Mouse (Mus musculus) gastrocnemius, postnatal 10 days (tissue): ENCODE results near the gene Tdgf1. TPM values are rescaled to one million over a fixed set of nuclear protein-coding genes. Genes with fewer than 3 reads are reported as not detected.

Experiments used
- DNase-seq: peaks from one replicate; pipeline ENCODE4 v3.0.0; 2021; ENCODE audit warnings: mixed read lengths
- microRNA-seq, 2 experiments: library from miRNA; unstranded; fragments of <30 nt; microRNA quantifications; one replicate each; pipeline ENCODE4 v1.2.0; 2021
- total RNA-seq, 2 experiments: library from RNA; stranded (reverse); gene quantifications; 2 replicates each; pipeline ENCODE4 v1.2.3; 2021

Tdgf1 gene
- total RNA-seq, 2 experiments from 2014 or later: not detected

DNA sequence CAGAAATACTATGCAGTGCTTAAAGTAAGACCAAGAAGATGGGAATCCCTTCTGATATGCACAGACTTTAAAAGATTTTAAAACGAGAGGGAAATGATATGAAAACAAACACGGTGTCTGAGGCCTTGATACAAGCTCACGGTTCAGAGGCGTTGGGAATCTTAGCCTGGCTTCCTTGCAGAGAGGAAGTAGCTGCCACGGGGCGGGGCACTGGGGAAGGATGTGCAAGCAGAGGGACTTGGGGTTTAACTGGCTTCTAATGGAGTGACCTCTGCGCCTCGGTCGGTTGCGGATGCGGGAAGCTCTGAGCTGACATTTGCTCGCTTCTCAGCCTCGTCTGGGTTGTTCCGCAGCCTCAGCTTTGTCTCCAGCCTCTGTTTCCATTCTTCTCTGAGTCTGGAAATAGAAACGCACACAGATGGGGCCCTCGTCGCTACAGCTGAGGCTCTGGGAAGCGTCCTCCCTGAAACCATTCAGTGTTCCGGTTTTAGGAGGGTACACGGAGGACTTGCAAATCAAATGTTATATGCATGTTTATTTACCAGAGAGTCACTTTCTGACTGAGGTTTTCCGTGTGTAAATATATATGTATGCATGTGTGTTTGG lies 31.2 kb downstream of the Tdgf1 start:
- DNase-seq: no peak

DNA sequence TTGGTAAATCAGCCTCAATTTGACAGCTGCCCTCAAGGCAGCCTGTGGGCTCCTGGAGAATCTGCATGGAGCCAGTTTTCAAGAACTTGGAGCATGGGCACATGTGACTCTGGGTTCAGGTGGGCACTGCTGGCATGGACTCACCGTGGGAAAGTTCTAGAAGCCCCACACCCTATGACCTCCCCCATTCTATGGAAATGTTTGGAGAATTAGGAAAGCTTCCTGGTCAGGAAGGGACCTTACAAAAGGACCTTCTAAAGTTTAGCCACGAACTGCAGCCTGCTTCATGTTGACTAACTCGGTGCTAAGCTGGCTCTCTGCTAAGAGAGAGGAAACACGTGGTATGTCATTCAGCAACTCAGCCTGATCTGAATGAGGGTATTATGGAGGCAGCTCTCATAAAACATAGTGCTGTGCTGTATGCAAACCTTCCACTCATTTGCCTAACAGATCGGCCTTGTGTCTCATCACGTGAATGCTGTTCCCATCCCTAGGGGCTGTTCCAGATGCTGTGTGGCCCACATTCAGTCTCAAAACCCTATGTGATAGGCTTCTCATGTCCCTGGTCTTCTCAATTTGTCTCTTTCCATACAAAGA lies 36.5 kb downstream of the Tdgf1 start:
- DNase-seq: no peak

DNA sequence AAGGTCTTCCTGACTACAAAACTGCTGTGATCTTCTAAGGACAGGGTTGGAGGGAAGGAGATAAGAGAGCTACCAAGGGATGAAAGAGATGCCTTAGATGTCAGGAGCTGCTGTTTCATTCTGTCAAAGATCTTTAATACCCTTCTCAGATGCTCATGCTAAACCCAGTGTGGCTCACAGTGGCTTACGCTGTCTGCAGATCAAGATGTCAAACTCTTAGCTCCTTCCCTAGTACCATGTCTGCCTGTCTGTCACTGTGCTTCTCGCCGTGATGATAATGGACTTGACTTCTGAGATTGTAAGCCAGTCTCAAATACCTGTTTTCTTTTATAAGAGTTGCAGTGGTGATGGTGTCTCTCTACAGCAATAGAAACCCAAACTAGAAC lies 37.3 kb downstream of the Tdgf1 start:
- DNase-seq: no peak

DNA sequence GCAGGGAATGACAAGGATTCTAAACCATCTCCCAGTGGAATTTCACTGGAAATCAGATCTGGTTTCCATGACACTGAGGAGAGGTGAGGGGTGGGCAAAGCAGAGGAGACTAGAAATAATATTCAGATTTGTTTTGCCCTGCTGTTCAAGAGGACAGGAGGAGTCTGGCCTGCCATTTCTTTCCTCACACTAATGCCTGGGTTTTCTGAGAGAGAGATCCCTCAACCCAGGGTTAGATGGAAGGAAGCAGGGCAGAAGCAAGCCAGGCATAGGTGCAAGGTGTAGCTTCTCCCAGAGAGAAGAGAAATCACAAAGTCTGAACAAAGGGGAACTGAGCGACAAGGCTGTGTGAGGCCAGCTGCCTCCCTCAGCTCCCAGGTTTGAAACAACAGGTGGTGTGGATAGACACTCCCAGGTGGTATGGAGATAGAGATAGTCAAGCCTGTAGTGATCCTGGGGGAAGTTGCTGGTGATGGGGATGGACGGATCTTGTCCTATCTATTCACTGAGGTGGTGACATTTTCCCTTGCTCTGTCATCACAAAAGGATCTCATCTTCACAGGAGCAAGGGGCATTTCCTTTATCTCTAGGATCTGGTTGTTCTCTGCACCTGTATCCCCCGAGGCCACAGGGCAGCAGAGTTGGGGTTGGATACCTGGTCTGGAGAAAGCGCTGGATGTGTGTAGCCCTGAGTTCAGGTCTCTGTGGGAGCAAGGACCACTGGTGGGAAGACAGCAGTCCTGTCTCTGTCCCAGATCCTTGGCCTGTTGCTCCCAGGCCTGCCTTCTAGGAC lies 37.9 kb downstream of the Tdgf1 start:
- no peak for DNase-seq

DNA sequence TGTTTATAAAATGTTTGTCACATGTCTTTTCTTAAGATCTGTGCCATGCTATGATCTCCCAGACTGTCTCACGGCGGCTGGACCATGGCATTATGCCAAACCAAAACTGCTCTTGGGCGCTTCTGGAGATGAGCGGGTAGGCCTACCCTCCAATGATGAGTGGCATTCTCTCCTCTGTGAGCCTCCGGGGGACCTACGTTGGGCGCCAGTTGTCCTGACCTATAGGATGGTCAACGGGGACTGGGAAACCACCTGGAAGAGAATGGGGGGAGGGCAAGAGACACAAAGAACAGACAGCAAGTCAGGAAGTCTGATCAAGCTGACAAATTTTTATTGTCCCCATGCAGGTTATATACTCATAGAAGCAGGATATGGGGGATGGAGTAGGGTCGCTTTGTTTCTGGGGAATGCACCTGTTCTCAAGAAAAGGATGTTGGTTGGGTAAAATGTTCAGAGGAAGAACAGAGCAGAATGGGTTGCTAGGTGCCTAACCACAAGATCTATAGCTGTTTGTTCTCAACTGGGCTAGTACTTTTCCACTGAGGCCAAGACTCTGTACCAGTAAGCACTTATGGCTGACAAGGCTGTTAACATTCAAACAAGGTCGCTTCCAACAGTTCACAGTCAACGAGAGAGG lies 38.6 kb downstream of the Tdgf1 start:
- DNase-seq: no peak

DNA sequence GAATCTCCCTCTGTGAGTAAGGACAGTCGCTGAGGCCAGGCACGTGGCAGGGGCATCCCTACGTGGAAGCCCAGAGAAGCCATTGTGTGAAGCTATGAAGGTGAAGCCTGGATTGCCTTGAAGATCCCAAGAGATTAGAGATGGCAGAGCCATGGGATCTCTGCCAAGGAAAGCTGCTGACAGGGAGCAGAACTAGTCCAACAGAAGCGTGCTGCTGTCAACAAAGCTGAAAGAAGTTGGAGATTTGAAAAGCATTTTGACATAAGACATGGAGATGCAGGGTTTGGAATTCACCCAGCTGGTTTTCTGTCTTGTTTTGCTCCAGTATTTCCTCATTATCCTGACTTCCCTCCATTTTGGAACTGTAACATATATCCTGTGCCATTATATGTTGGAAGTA lies 43.7 kb downstream of the Tdgf1 start:
- no peak for DNase-seq

DNA sequence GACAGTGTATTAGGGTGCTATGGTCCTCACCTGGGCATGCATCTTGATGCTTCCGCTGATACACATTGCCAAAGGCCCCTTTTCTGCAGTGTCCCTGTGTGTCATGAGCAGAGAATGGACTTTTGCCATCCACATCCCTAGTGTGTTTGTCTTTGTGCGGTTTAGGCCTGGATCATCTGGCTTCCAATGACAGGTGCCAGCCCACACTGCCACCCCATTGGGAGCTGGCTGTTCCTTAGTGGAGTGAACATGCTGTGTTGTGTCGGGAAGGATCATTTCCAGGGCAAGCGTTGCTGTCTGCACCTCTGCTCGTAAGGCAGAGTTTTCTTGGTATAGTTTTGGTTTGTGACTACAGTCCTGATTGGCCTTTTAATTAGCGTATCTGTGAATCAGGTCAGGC lies 44.8 kb downstream of the Tdgf1 start:
- DNase-seq: no peak

DNA sequence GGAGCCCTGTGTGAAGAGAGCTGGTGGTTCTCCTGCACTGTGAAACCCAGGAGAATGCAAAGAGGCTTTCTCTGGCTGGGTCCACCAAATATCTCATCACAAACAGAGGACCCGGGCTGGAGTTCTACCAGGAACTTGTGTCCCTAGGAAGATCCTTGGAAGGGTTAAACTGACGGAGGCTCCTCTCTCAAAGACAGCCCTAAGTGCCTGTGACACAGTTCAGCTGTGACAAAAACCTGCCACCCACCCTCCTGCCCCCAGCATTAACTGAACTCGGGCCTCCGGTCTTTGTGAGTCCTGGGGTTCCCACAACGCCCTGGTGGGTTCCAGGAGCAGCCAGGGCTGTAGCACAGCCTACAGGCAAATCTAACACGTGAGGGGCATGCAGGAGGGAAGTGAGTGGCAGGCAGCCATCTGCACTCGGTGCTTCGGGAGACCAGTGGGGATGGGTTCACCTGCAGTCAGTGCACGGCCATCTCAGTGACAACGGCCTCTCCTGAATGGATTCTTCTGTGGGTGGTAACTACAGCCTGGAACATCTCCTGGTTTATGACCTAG lies 46.4 kb downstream of the Tdgf1 start:
- DNase-seq: no peak

DNA sequence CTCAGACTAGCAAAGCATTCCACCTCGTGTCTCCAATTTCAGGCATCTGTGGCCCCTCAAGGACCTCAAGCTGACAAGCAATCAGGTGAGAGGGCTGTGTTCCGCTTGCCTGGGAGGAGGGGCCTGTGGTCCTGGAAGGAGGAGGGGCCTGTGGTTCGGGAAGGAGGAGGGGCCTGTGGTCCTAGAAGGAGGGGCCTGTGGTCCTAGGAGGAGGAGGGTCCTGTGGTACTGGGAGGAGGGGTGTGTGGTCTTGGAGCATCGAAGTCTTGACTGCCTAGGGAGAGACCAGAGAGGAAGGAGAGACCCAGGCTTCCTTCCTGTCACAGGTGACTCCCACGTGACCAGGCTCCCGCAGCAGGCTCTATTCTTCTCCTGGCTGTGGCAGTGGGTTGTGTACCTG lies 49.4 kb downstream of the Tdgf1 start:
- DNase-seq: no peak

DNA sequence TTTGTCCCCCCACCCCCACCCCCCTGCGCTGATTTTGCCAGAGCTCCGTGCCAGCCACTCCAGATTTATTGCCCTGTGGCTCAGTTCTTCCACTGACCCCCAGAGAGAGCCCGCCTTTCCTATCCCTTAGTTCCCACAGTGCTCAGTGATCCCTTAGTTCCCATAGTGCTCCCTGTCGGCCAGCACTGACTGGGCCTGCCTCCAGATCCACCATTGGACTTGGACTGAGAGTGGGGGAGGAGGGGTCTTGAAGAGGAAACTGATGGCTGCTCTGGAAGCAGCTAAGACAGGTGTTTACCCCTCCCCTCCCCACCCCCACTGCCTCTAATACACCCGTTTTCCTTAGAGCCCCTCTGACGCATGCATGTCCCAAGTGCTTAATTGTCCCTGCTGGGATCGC lies 50.0 kb downstream of the Tdgf1 start:
- DNase-seq: no peak

DNA sequence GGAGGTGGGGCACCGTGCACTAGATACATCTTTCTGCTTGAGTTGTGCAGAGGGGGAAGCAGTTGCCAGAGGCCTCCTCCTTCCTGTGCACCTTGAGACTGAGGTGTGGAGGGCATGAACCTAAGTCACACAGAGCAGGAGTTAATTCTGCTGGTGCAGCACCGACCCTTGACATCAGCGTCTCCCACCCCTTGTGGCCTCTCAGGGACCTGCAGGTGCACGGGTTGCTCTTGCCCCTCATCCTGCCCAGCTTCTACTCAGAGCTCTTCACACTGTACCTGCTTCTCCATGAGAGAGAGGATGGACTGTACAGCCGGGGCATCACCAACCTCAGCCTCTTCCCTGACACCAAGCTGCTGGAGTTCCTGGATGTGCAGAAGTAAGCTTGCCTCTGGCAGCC lies 50.5 kb downstream of the Tdgf1 start:
- DNase-seq: no peak

DNA sequence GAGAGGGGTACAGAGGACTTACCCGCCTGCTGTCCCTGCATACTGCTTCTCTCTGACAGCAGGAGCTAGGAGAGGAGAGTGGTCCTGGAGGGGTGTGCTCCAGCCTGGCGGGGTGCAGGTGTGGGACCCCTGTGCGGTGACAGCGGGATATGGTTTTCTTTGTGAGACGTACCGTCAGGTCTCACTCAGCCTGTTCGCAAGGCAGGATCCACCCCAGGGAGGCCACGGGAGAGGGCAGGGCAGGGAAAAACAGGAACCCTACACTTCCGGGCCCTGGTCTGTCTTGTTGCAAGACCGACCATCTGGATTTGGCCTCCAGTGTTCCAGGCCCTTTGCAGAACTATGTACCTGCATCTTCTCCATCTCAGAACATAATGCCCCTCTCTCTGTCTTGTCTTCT lies 52.5 kb downstream of the Tdgf1 start:
- no peak for DNase-seq

DNA sequence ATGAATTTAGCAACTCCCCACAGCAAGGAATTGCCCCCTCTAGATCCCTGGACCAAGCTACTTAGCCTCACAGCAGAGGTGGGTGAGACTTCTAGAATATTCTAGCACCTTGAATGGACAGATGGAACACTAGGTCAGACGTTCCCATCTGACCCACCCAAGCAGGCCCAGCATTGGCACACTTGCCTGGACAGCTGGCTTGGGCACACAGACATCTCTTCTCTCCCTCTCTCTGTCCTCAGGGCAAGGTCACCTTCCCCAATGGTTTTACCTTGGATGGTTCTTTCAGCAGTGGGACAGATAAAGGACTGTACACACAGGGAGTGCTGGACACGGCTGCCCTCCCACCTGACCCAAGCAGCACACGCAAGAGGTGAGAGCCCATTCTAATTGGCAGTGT lies 53.4 kb downstream of the Tdgf1 start:
- DNase-seq: no peak

DNA sequence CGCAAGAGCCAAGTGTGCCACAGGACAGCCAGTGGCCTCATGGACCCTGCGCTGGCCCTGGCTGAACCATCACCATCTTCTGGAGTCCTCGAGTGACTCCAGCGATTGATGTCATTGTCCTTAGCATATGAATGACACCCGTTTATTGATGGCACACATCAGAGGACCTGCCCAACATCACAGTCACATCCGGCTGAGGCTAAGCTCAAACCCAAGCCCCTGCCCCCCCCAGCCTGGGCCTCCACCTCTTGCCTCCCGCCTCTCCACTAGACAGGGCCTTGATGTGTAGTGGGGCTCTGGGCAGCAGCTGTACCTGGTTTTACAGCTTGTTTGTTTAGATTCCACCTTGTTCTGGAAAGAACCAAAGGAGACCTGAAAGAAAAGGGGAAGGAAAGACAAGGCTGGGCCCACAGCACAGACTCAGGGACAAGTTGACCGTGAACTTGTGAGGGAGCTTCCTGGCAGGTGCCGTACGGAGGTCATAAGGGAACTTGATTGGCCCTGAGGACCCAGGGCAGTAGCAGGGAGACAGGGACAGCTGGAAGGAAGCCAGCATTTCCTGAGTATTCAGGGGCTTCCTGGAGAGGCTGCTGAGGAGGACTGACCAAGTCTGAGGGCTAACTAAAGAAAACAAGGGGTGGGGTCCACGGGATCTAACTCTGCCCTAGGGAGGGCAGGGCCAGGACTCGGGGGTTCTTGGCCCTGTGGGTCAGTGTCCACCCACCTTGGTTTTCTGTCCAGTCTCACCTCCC lies 54.7 kb downstream of the Tdgf1 start:
- no peak for DNase-seq

DNA sequence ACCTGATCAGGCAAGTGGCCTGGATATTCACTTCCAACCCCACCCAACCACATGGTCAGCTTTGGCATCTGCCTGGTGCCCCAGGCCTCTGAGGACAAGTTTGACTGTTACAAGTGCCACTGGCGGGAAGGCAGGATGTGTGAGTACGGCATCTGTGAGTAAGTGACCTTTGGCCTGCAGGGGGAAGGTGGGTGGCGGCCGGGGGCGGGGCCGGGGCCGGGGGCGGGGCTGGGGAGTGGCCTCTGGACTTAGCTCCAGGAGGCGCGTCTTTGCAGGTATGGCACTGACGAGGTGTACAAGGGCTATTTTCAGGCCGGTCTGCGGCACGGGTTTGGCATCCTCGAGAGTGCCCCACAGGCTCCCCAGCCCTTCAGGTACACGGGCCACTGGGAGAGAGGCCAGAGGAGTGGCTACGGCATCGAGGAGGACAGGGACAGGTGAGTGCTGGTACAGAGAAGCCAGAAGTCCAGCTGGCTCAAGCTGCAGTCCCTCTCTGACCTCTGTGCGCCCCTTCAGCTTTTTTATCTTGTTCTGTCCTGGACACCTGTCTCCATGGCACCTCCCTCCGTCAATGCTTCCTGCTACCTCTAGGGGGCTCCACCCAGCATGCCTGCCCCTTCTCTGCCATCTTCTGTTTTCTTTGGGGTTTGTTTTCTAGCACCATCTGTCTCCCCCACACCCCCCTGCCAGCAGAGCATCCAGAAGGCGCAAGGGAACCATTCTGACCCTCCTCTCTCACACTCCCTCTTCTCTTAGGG lies 55.8 kb downstream of the Tdgf1 start:
- no peak for DNase-seq

Small RNA genes lying within 50 kb of the gene (microRNA-seq; reads per million reads assigned to microRNA genes)
- 0 reads per million in 2 experiments for gene Gm24269

Other genes starting within 250 kb of the Tdgf1 start
- gene Myl3, start 204.3 kb downstream of the Tdgf1 start, total RNA-seq: 100 to 1,000 TPM; 260 to 321 TPM
- 10 to 100 TPM in 1 of 2 experiments, 1 to 10 TPM in 1; 4.1 to 11.8 TPM for gene Pth1r, start 199.0 kb downstream of the Tdgf1 start, total RNA-seq
- not detected for gene Prss42, start 148.0 kb downstream of the Tdgf1 start, total RNA-seq
- gene Prss44, start 132.2 kb downstream of the Tdgf1 start, total RNA-seq: not detected
- gene Prss43, start 119.5 kb downstream of the Tdgf1 start, total RNA-seq: not detected
- not detected for gene Prss45, start 111.6 kb downstream of the Tdgf1 start, total RNA-seq
- gene Prss46, start 101.7 kb downstream of the Tdgf1 start, total RNA-seq: under 1 TPM in 1 of 2 experiments, not detected in 1; 0.29 TPM
- gene Prss50, start 88.2 kb downstream of the Tdgf1 start, total RNA-seq: under 1 TPM in 1 of 2 experiments, not detected in 1; 0.41 TPM
- gene Als2cl, start 66.3 kb downstream of the Tdgf1 start, total RNA-seq: 1 to 10 TPM; 4.5 to 9.7 TPM
- under 1 TPM; 0.47 to 0.54 TPM for gene Tmie, start 66.0 kb downstream of the Tdgf1 start, total RNA-seq
- gene Fam240a, start 29.3 kb downstream of the Tdgf1 start, total RNA-seq: under 1 TPM in 1 of 2 experiments, not detected in 1; 0.99 TPM
- gene Lrrc2, start 5.4 kb upstream of the Tdgf1 start, total RNA-seq: 10 to 100 TPM; 10.6 to 13.7 TPM
- under 1 TPM; 0.92 to 0.93 TPM for gene Rtp3, start 44.4 kb upstream of the Tdgf1 start, total RNA-seq
- gene Ltf, start 73.1 kb upstream of the Tdgf1 start, total RNA-seq: 10 to 100 TPM in 1 of 2 experiments, 1 to 10 TPM in 1; 1.1 to 10.1 TPM
- gene Ccrl2, start 111.4 kb upstream of the Tdgf1 start, total RNA-seq: 1 to 10 TPM; 4.7 to 4.8 TPM
- 10 to 100 TPM; 72.3 to 80.8 TPM for gene Lrrfip2, start 171.4 kb upstream of the Tdgf1 start, total RNA-seq